Mouse (Mus musculus): ENCODE data around the gene Tbc1d17.

GRCm38 (mm10) chr7:44835373-44836015 lies 13.4 kb downstream of the Tbc1d17 start:
- TF ChIP-seq CTCF (IDR thresholded peaks at IDR 0.05; ENCODE audit: low read depth, low read length) (no peak), POLR2A (IDR thresholded peaks at IDR 0.05; ENCODE audit: insufficient read depth, low read length) (no peak)
